Mouse (Mus musculus): ENCODE measurements at regions not wholly inside any gene's neighbourhood (a gene's known extent, or its start where the extent isn't known, plus 50 kb on each side); places are given as distances from the start of the nearest gene placed in this dataset.

GRCm38 (mm10) chr7:70129963-70130362 is 236.6 kb downstream of the Nr2f2 start:
- TF ChIP-seq CTCF (IDR thresholded peaks at IDR 0.05; ENCODE audit: insufficient read depth, low read depth, low read length) (no peak), POLR2A (IDR thresholded peaks at IDR 0.05; ENCODE audit: insufficient read depth, low read depth, low read length) (no peak)
